Mouse (Mus musculus): ENCODE data around the gene Abhd16a. TPM values are rescaled to one million over a fixed set of nuclear protein-coding genes. Genes with fewer than 3 reads are reported as not detected.

Abhd16a gene
- polyA plus RNA-seq, 1 experiment from 2014 or later = 83.3 TPM

GRCm38 (mm10) chr17:35080248-35080647 is 8.8 kb upstream of the Abhd16a start:
- Histone ChIP-seq H3K4me2 (ENCODE audit: low read depth, low read length) (peak overlapping the region; percentile 53), H3K9ac (ENCODE audit: low read length) (0 out of 2 replicates have a peak overlapping the region, but pooled peaks have one; percentile 40), H3K9me3 (replicated peaks; ENCODE audit: control insufficient read depth, low read length) (no peaks in the 10 kb centered on the region)

GRCm38 (mm10) chr17:35080710-35081109 is 8.4 kb upstream of the Abhd16a start:
- no peak overlapping the region for H3K9ac ChIP-seq (ENCODE audit: low read length)
- no peaks in the 10 kb centered on the region for H3K36me3 ChIP-seq (ENCODE audit: control insufficient read depth, insufficient read depth)
- H3K4me2 ChIP-seq (ENCODE audit: low read depth, low read length) = no peak overlapping the region
- H3K27ac ChIP-seq (ENCODE audit: low read length) = no peak overlapping the region
- H3K27me3 ChIP-seq (ENCODE audit: control insufficient read depth, insufficient read depth, low read length) = no peaks in the 10 kb centered on the region
- H3K9me3 ChIP-seq (replicated peaks; ENCODE audit: control insufficient read depth, low read length) = no peaks in the 10 kb centered on the region
- 87% methylated on average over 4 of the region's 4 CpGs for WGBS
- no peak overlapping the region for H3K4me3 ChIP-seq (ENCODE audit: low read length)
- ATAC-seq (replicated peaks; ENCODE audit: extremely low read depth, insufficient read depth, low FRiP score) = no peak
- peaks cover 21% of the 10 kb centered on the region for H3K4me1 ChIP-seq (ENCODE audit: control insufficient read depth, insufficient read depth, low read length)

More at GRCm38 (mm10) chr17:35080248-35080647, 8.8 kb upstream of the Abhd16a start:
- H3K4me3 ChIP-seq (ENCODE audit: low read length) = no peak overlapping the region
- H3K27ac ChIP-seq (ENCODE audit: low read length) = no peak overlapping the region
- no peak for ATAC-seq (replicated peaks; ENCODE audit: extremely low read depth, insufficient read depth, low FRiP score)
- 36% methylated on average over 6 of the region's 6 CpGs for WGBS
- peaks cover 21% of the 10 kb centered on the region for H3K4me1 ChIP-seq (ENCODE audit: control insufficient read depth, insufficient read depth, low read length)
- no peaks in the 10 kb centered on the region for H3K36me3 ChIP-seq (ENCODE audit: control insufficient read depth, insufficient read depth)
- H3K27me3 ChIP-seq (ENCODE audit: control insufficient read depth, insufficient read depth, low read length) = no peaks in the 10 kb centered on the region

- H3K4me2 ChIP-seq (ENCODE audit: low read depth, low read length) = no peak overlapping the region
- H3K36me3 ChIP-seq (ENCODE audit: control insufficient read depth, insufficient read depth) = no peaks in the 10 kb centered on the region
- WGBS = 78% methylated on average over 16 of the region's 16 CpGs
- no peaks in the 10 kb centered on the region for H3K9me3 ChIP-seq (replicated peaks; ENCODE audit: control insufficient read depth, low read length)
- no peak for ATAC-seq (replicated peaks; ENCODE audit: extremely low read depth, insufficient read depth, low FRiP score)
- peaks cover 13% of the 10 kb centered on the region for H3K4me1 ChIP-seq (ENCODE audit: control insufficient read depth, insufficient read depth, low read length)
- no peaks in the 10 kb centered on the region for H3K27me3 ChIP-seq (ENCODE audit: control insufficient read depth, insufficient read depth, low read length)
- no peak overlapping the region for H3K27ac ChIP-seq (ENCODE audit: low read length)
- no peak overlapping the region for H3K4me3 ChIP-seq (ENCODE audit: low read length)
- H3K9ac ChIP-seq (ENCODE audit: low read length) = no peak overlapping the region
Observed at GRCm38 (mm10) chr17:35082841-35083576, 6.1 kb upstream of the Abhd16a start.

- no peaks in the 10 kb centered on the region for H3K27me3 ChIP-seq (ENCODE audit: control insufficient read depth, insufficient read depth, low read length)
- no peaks in the 10 kb centered on the region for H3K36me3 ChIP-seq (ENCODE audit: control insufficient read depth, insufficient read depth)
- no peak overlapping the region for H3K27ac ChIP-seq (ENCODE audit: low read length)
- H3K9me3 ChIP-seq (replicated peaks; ENCODE audit: control insufficient read depth, low read length) = no peaks in the 10 kb centered on the region
- H3K4me2 ChIP-seq (ENCODE audit: low read depth, low read length) = no peak overlapping the region
- 49% methylated on average over 3 of the region's 3 CpGs for WGBS
- no peak for ATAC-seq (replicated peaks; ENCODE audit: extremely low read depth, insufficient read depth, low FRiP score)
- peaks cover 12% of the 10 kb centered on the region for H3K4me1 ChIP-seq (ENCODE audit: control insufficient read depth, insufficient read depth, low read length)
- H3K9ac ChIP-seq (ENCODE audit: low read length) = no peak overlapping the region
- no peak overlapping the region for H3K4me3 ChIP-seq (ENCODE audit: low read length)
Observed at GRCm38 (mm10) chr17:35083929-35084497, 5.0 kb upstream of the Abhd16a start.

GRCm38 (mm10) chr17:35085208-35085865 is 3.7 kb upstream of the Abhd16a start, which contains the start of gene Ly6g6f:
TSS of gene Ly6g6f (minus strand) at chr17:35085610.
- Histone ChIP-seq H3K27ac (ENCODE audit: low read length) (no peak within 1 kb of the TSS), H3K9me3 (replicated peaks; ENCODE audit: control insufficient read depth, low read length) (no peaks in the 10 kb centered on the region), H3K4me3 (ENCODE audit: low read length) (no peak within 1 kb of the TSS), H3K36me3 (ENCODE audit: control insufficient read depth, insufficient read depth) (no peaks in the 10 kb centered on the region), H3K4me1 (ENCODE audit: control insufficient read depth, insufficient read depth, low read length) (peaks cover 6% of the 10 kb centered on the region), H3K9ac (ENCODE audit: low read length) (no peak within 1 kb of the TSS), H3K27me3 (ENCODE audit: control insufficient read depth, insufficient read depth, low read length) (no peaks in the 10 kb centered on the region), H3K4me2 (ENCODE audit: low read depth, low read length) (no peak within 1 kb of the TSS)
- WGBS = 56% methylated on average over 7 of the region's 7 CpGs
- no peak for ATAC-seq (replicated peaks; ENCODE audit: extremely low read depth, insufficient read depth, low FRiP score)

- Histone ChIP-seq H3K4me2 (ENCODE audit: low read depth, low read length) (no peak overlapping the region), H3K4me1 (ENCODE audit: control insufficient read depth, insufficient read depth, low read length) (peaks cover 9% of the 10 kb centered on the region), H3K4me3 (ENCODE audit: low read length) (no peak overlapping the region), H3K9me3 (replicated peaks; ENCODE audit: control insufficient read depth, low read length) (no peaks in the 10 kb centered on the region), H3K36me3 (ENCODE audit: control insufficient read depth, insufficient read depth) (peaks cover 12% of the 10 kb centered on the region; the same call in 1 of the 2 replicates), H3K27me3 (ENCODE audit: control insufficient read depth, insufficient read depth, low read length) (no peaks in the 10 kb centered on the region), H3K27ac (ENCODE audit: low read length) (no peak overlapping the region), H3K9ac (ENCODE audit: low read length) (no peak overlapping the region)
- 42% methylated on average over 2 of the region's 2 CpGs for WGBS
- ATAC-seq (replicated peaks; ENCODE audit: extremely low read depth, insufficient read depth, low FRiP score) = no peak
Observed at GRCm38 (mm10) chr17:35088151-35088550, 912 bp upstream of the Abhd16a start.

- H3K4me1 ChIP-seq (ENCODE audit: control insufficient read depth, insufficient read depth, low read length) = peaks cover 9% of the 10 kb centered on the region
- peak overlapping the region; percentile 86 for H3K4me2 ChIP-seq (ENCODE audit: low read depth, low read length)
- no peaks in the 10 kb centered on the region for H3K27me3 ChIP-seq (ENCODE audit: control insufficient read depth, insufficient read depth, low read length)
- 54% methylated on average over 8 of the region's 8 CpGs for WGBS
- H3K9me3 ChIP-seq (replicated peaks; ENCODE audit: control insufficient read depth, low read length) = no peaks in the 10 kb centered on the region
- peak overlapping the region; percentile 98 for H3K27ac ChIP-seq (ENCODE audit: low read length)
- no peak for ATAC-seq (replicated peaks; ENCODE audit: extremely low read depth, insufficient read depth, low FRiP score)
- peak overlapping the region; percentile 94 for H3K9ac ChIP-seq (ENCODE audit: low read length)
- H3K36me3 ChIP-seq (ENCODE audit: control insufficient read depth, insufficient read depth) = peaks cover 14% of the 10 kb centered on the region; the same call in 1 of the 2 replicates
- peak overlapping the region; percentile 78 for H3K4me3 ChIP-seq (ENCODE audit: low read length)
Observed at GRCm38 (mm10) chr17:35090166-35090932, 1.3 kb downstream of the Abhd16a start.

- Histone ChIP-seq H3K4me3 (ENCODE audit: low read length) (no peak overlapping the region), H3K4me2 (ENCODE audit: low read depth, low read length) (no peak overlapping the region), H3K4me1 (ENCODE audit: control insufficient read depth, insufficient read depth, low read length) (peaks cover 9% of the 10 kb centered on the region), H3K9me3 (replicated peaks; ENCODE audit: control insufficient read depth, low read length) (no peaks in the 10 kb centered on the region), H3K27ac (ENCODE audit: low read length) (no peak overlapping the region), H3K27me3 (ENCODE audit: control insufficient read depth, insufficient read depth, low read length) (no peaks in the 10 kb centered on the region), H3K9ac (ENCODE audit: low read length) (no peak overlapping the region), H3K36me3 (ENCODE audit: control insufficient read depth, insufficient read depth) (peaks cover 23% of the 10 kb centered on the region)
- 86% methylated on average over 14 of the region's 14 CpGs for WGBS
- ATAC-seq (replicated peaks; ENCODE audit: extremely low read depth, insufficient read depth, low FRiP score) = no peak
Observed at GRCm38 (mm10) chr17:35092403-35093198, 3.5 kb downstream of the Abhd16a start.
